Mouse (Mus musculus) 416B (cell line): ENCODE measurements at regions not wholly inside any gene's neighbourhood (a gene's known extent, or its start where the extent isn't known, plus 50 kb on each side); places are given as distances from the start of the nearest gene placed in this dataset.
A peak's percentile ranks its signal among the peaks of the same experiment; 100 is the strongest.

Experiments
- DNase-seq: peaks from one replicate; pipeline ENCODE4 v3.0.0; 2011; ENCODE audit warnings: low read depth

DNA sequence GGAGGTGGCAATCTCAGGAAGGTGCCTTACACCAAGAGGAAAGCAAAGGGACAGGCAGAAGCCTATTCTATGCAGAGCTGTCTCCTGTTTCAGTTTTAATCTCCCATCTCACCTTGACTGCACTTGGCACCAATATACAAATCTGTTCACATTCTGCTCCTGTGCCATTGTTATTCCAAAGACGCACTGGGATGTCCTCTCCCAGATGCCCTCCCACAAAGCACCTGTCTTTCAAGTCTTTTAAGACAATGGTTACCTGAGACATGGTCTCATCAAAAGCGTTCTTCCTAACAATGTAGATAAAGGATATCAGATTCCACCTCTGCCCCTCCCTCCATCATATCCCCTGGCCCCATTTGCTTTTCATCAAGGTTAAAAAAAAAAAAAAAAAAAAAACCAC, 64.2 kb upstream of the Aldh1a3 start:
- DNase-seq = no peak

GRCm38 (mm10) chr7:66490073-66490472, 62.8 kb upstream of the Aldh1a3 start:
- DNase-seq = no peak

- DNase-seq = no peak
These were observed 60.4 kb upstream of the Aldh1a3 start for GRCm38 (mm10) chr7:66487751-66488150.

DNA sequence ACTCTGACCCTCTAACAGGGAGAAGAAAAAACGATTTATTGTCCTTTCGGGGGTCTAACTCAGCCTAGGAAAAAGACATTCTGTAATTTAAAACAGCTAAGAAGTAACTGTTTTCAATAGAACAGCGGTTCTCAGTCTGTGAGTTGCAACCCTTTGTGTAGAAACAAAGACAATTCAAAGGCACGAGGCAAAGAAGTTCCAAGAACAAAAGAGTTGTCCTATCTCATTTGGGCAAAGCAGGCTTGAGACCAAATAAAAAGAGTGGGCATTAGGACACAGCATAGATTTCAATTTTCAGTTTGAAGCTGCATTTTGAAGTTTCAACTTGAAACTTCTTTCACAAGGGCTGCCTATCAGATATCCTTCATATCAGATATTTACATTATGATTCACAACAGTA, 53.1 kb upstream of the Aldh1a3 start:
- no peak for DNase-seq

GRCm38 (mm10) chr7:66479321-66479720, 52.0 kb upstream of the Aldh1a3 start:
- DNase-seq = peak; percentile 2

DNA sequence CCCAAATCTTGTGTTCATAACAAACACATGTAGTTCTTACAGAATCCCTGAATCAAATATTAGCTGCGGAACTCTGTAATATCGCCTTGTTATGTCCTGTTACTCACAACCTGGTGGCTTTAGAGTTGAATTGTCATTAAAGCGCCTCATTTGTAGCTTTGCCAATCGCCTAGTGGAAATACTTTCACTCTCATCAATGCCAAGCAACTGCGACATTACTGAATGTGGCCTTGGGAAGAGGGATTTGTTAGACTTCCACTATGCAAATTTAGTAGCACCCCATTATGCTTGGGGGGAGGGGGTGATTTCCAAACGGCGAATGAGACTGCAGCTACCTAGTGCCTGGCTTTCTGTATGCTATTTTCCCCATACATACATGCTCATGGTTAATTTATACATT, 50.8 kb upstream of the Aldh1a3 start:
- no peak for DNase-seq

DNA sequence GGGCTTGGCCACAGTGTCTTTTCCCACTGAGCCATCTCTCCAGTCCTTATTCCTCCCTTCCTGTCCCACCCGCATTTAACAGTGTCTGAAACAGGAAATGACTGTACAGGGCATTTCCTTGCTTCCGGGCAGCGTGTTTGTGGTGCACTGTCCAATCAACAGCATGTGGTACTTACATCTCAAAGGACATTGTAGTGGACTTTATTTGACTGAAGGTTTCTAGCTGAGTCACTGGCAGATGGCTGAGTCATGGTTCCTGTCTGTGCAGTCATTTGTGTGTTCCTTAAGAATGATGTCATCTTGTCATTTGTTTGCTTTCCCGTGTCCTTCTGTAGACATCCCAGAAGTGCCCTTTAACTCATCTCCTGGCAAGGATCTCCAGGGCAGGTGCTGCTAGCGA, 50.2 kb upstream of the Aldh1a3 start:
- DNase-seq = peak; percentile 79
